Comparison of ENCODE assay signal across 8 mouse cellular contexts in the genomic region with DNA sequence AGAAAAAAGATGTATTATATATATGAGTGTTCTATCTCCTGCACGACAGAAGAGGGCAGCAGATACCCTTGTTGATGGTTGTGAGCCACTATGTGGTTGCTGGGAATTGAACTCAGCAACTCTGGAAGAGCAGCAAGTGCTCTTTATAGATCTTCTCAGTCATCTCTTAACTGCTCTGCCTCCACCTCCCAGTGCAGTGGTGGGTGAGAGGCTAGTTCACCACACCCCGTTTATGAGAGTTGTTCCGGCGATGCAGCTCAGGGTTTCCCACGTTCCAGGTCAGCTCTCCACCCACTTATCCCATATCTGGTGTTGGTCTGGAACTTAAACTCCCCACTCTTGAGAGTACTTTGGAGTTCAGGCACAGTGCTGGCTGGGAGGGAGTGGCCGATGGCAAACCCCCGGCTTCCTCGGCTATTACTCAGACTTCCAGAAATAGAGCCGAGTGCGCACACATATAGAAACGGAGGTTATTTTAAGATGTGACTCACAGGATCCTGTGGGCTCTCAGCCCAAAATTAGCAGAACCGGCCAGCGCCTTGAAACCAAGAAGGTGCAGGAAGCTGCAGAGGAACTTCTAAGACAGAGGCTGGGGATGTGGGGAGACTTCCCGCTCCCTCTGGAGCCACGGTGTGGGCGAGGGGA. TPM values are rescaled to one million over a fixed set of nuclear protein-coding genes. Genes with fewer than 3 reads are reported as not detected.
DNase-seq lines count a peak whose midpoint lies in the region; ATAC-seq and TF ChIP-seq lines count a peak whose summit lies in the region.

No protein-coding gene starts in this region.

- TF ChIP-seq CTCF in E14TG2a.4 (conservative IDR thresholded peaks at IDR 0.05; ENCODE audit: low read length): peak; percentile 20
- TF ChIP-seq CTCF in embryonic fibroblast, embryonic 13.5 days (IDR thresholded peaks at IDR 0.05; ENCODE audit: borderline replicate concordance, insufficient read depth, low read length): no peak

- no peaks in the 10 kb centered on the region for H3K9me3 ChIP-seq in E14TG2a.4 (ENCODE audit: low read length)
- H3K9me3 ChIP-seq in heart, embryonic 12.5 days (replicated peaks): no peaks in the 10 kb centered on the region
- no peaks in the 10 kb centered on the region for H3K9me3 ChIP-seq in kidney, embryonic 14.5 days (ENCODE audit: control insufficient read depth, low read length)
- H3K9me3 ChIP-seq in neural tube, embryonic 12.5 days: no peaks in the 10 kb centered on the region

- H3K4me1 ChIP-seq in E14TG2a.4 (replicated peaks; ENCODE audit: low read depth, low read length): peaks cover 40% of the 10 kb centered on the region
- peaks cover 6% of the 10 kb centered on the region; the same call in 1 of the 2 replicates for H3K4me1 ChIP-seq in embryonic fibroblast, embryonic 13.5 days (ENCODE audit: control insufficient read depth, insufficient read depth, low read length)
- H3K4me1 ChIP-seq in heart, embryonic 12.5 days (replicated peaks): peaks cover 40% of the 10 kb centered on the region
- H3K4me1 ChIP-seq in kidney, embryonic 14.5 days (ENCODE audit: control insufficient read depth, insufficient read depth, low read length): peaks cover 14% of the 10 kb centered on the region
- peaks cover 17% of the 10 kb centered on the region for H3K4me1 ChIP-seq in neural tube, embryonic 12.5 days

- TF ChIP-seq POLR2A in embryonic fibroblast, embryonic 13.5 days (IDR thresholded peaks at IDR 0.05; ENCODE audit: low read depth, low read length): peak; percentile 54

- 2% methylated on average over 16 of the region's 16 CpGs for WGBS in heart, embryonic 12.5 days
- WGBS in kidney, embryonic 14.5 days: 11% methylated on average over 16 of the region's 16 CpGs
- 15% methylated on average over 16 of the region's 16 CpGs for WGBS in neural tube, embryonic 12.5 days

- H3K27me3 ChIP-seq in E14TG2a.4 (ENCODE audit: insufficient read depth, low read length): no peaks in the 10 kb centered on the region
- no peaks in the 10 kb centered on the region for H3K27me3 ChIP-seq in heart, embryonic 12.5 days (replicated peaks)
- no peaks in the 10 kb centered on the region for H3K27me3 ChIP-seq in kidney, embryonic 14.5 days (ENCODE audit: control insufficient read depth, insufficient read depth, low read length)
- no peaks in the 10 kb centered on the region for H3K27me3 ChIP-seq in neural tube, embryonic 12.5 days (replicated peaks)

- H3K36me3 ChIP-seq in E14TG2a.4 (ENCODE audit: insufficient read depth, low read length): no peaks in the 10 kb centered on the region
- H3K36me3 ChIP-seq in heart, embryonic 12.5 days: no peaks in the 10 kb centered on the region
- no peaks in the 10 kb centered on the region for H3K36me3 ChIP-seq in kidney, embryonic 14.5 days (ENCODE audit: control insufficient read depth, insufficient read depth, low read length)
- no peaks in the 10 kb centered on the region for H3K36me3 ChIP-seq in neural tube, embryonic 12.5 days

- H3K4me3 ChIP-seq in E14TG2a.4 (replicated peaks; ENCODE audit: low read length): peak overlapping the region; percentile 74
- peak overlapping the region; percentile 44 for H3K4me3 ChIP-seq in embryonic fibroblast, embryonic 13.5 days (ENCODE audit: insufficient read depth, low read length)
- H3K4me3 ChIP-seq in heart, embryonic 12.5 days: peak overlapping the region; percentile 42
- H3K4me3 ChIP-seq in kidney, embryonic 14.5 days (ENCODE audit: low read length): peak overlapping the region; percentile 23; the same call in 1 of the 2 replicates
- no peak overlapping the region for H3K4me3 ChIP-seq in neural tube, embryonic 12.5 days

- ATAC-seq in activated CD4-positive, CD25-positive, alpha-beta regulatory T cell, adult 4 months: peak; percentile 60
- peak; percentile 62 for ATAC-seq in heart, embryonic 12.5 days (ENCODE audit: insufficient number of reproducible peaks, low FRiP score)
- ATAC-seq in kidney, embryonic 14.5 days (ENCODE audit: low FRiP score, low TSS enrichment): no peak
- no peak for ATAC-seq in neural tube, embryonic 12.5 days (ENCODE audit: low FRiP score, low read depth)

- peak overlapping the region; percentile 72 for H3K9ac ChIP-seq in heart, embryonic 12.5 days
- peak overlapping the region; percentile 31; the same call in 1 of the 2 replicates for H3K9ac ChIP-seq in kidney, embryonic 14.5 days (ENCODE audit: low read depth, low read length)
- H3K9ac ChIP-seq in neural tube, embryonic 12.5 days: no peak overlapping the region

- H3K27ac ChIP-seq in embryonic fibroblast, embryonic 13.5 days (ENCODE audit: insufficient read depth, low read length): peak overlapping the region; percentile 99
- H3K27ac ChIP-seq in heart, embryonic 12.5 days (ENCODE audit: poor library complexity, severe bottlenecking): peak overlapping the region; percentile 99
- H3K27ac ChIP-seq in kidney, embryonic 14.5 days (ENCODE audit: low read depth, low read length): peak overlapping the region; percentile 77; the same call in 1 of the 2 replicates
- H3K27ac ChIP-seq in neural tube, embryonic 12.5 days: no peak overlapping the region

- peak; percentile 84 to 87 for DNase-seq in lung, adult 18-20 months
- DNase-seq in testis, postnatal 10 days (ENCODE audit: low spot score): no peak

- H3K4me2 ChIP-seq in heart, embryonic 12.5 days: peak overlapping the region; percentile 71
- H3K4me2 ChIP-seq in kidney, embryonic 14.5 days (replicated peaks; ENCODE audit: low read depth, low read length): peak overlapping the region; percentile 51
- peak overlapping the region; percentile 48 for H3K4me2 ChIP-seq in neural tube, embryonic 12.5 days (replicated peaks)

RNA-seq across cellular contexts. Expression of gene Dot1l, which starts 3.7 kb away (rescaled TPM):
- polyA plus RNA-seq in activated CD4-positive, CD25-positive, alpha-beta regulatory T cell, adult 4 months (2017; shearing (Covaris generic)): 10 to 100 TPM; 13.6 to 18.0 TPM
- polyA plus RNA-seq in embryonic fibroblast, embryonic 13.5 days (2011; ENCODE audit: insufficient read length, low read depth, missing spikeins): 22.3 and 22.4 TPM in 2 replicates
- 25.7 and 30.9 TPM in 2 replicates for polyA plus RNA-seq in heart, embryonic 12.5 days (2016; fragmentation: Nextera tagmentation; extraction: Ambion mirVana)
- polyA plus RNA-seq in kidney, embryonic 14.5 days (2014; fragmentation: Nextera tagmentation; extraction: Ambion mirVana): 21.9 and 29.2 TPM in 2 replicates
- polyA plus RNA-seq in neural tube, embryonic 12.5 days (2016; fragmentation: Nextera tagmentation; extraction: Ambion mirVana): 26.3 and 26.5 TPM in 2 replicates

RNA-seq across cellular contexts. Expression of gene Ap3d1, which starts 9.2 kb away (rescaled TPM):
- 10 to 100 TPM; 22.7 to 24.0 TPM for polyA plus RNA-seq in activated CD4-positive, CD25-positive, alpha-beta regulatory T cell, adult 4 months (2017; shearing (Covaris generic))
- 116 and 155 TPM in 2 replicates for polyA plus RNA-seq in embryonic fibroblast, embryonic 13.5 days (2011; ENCODE audit: insufficient read length, low read depth, missing spikeins)
- 56.5 and 58.9 TPM in 2 replicates for polyA plus RNA-seq in heart, embryonic 12.5 days (2016; fragmentation: Nextera tagmentation; extraction: Ambion mirVana)
- polyA plus RNA-seq in kidney, embryonic 14.5 days (2014; fragmentation: Nextera tagmentation; extraction: Ambion mirVana): 70.8 and 80.6 TPM in 2 replicates
- polyA plus RNA-seq in neural tube, embryonic 12.5 days (2016; fragmentation: Nextera tagmentation; extraction: Ambion mirVana): 93.9 and 95.1 TPM in 2 replicates

RNA-seq across cellular contexts. Expression of gene Sf3a2, which starts 46.7 kb away (rescaled TPM):
- 10 to 100 TPM; 18.9 to 19.9 TPM for polyA plus RNA-seq in activated CD4-positive, CD25-positive, alpha-beta regulatory T cell, adult 4 months (2017; shearing (Covaris generic))
- polyA plus RNA-seq in embryonic fibroblast, embryonic 13.5 days (2011; ENCODE audit: insufficient read length, low read depth, missing spikeins): 48.0 and 49.3 TPM in 2 replicates
- 51.2 and 58.3 TPM in 2 replicates for polyA plus RNA-seq in heart, embryonic 12.5 days (2016; fragmentation: Nextera tagmentation; extraction: Ambion mirVana)
- polyA plus RNA-seq in kidney, embryonic 14.5 days (2014; fragmentation: Nextera tagmentation; extraction: Ambion mirVana): 101 and 102 TPM in 2 replicates
- polyA plus RNA-seq in neural tube, embryonic 12.5 days (2016; fragmentation: Nextera tagmentation; extraction: Ambion mirVana): 66.8 and 72.4 TPM in 2 replicates

RNA-seq across cellular contexts. Expression of gene Plekhj1, which starts 47.1 kb away (rescaled TPM):
- polyA plus RNA-seq in activated CD4-positive, CD25-positive, alpha-beta regulatory T cell, adult 4 months (2017; shearing (Covaris generic)): 100 to 1,000 TPM; 121 to 156 TPM
- polyA plus RNA-seq in embryonic fibroblast, embryonic 13.5 days (2011; ENCODE audit: insufficient read length, low read depth, missing spikeins): 59.1 and 59.9 TPM in 2 replicates
- polyA plus RNA-seq in heart, embryonic 12.5 days (2016; fragmentation: Nextera tagmentation; extraction: Ambion mirVana): 82.4 and 83.2 TPM in 2 replicates
- 121 and 126 TPM in 2 replicates for polyA plus RNA-seq in kidney, embryonic 14.5 days (2014; fragmentation: Nextera tagmentation; extraction: Ambion mirVana)
- polyA plus RNA-seq in neural tube, embryonic 12.5 days (2016; fragmentation: Nextera tagmentation; extraction: Ambion mirVana): 155 TPM in 2 replicates

RNA-seq across cellular contexts. Expression of gene Izumo4, which starts 49.3 kb away (rescaled TPM):
- 10 to 100 TPM; 80.1 to 96.5 TPM for polyA plus RNA-seq in activated CD4-positive, CD25-positive, alpha-beta regulatory T cell, adult 4 months (2017; shearing (Covaris generic))
- polyA plus RNA-seq in embryonic fibroblast, embryonic 13.5 days (2011; ENCODE audit: insufficient read length, low read depth, missing spikeins): 24.6 and 38.5 TPM in 2 replicates
- 13.2 and 18.4 TPM in 2 replicates for polyA plus RNA-seq in heart, embryonic 12.5 days (2016; fragmentation: Nextera tagmentation; extraction: Ambion mirVana)
- polyA plus RNA-seq in kidney, embryonic 14.5 days (2014; fragmentation: Nextera tagmentation; extraction: Ambion mirVana): 8.5 and 14.6 TPM in 2 replicates
- polyA plus RNA-seq in neural tube, embryonic 12.5 days (2016; fragmentation: Nextera tagmentation; extraction: Ambion mirVana): 28.6 and 29.3 TPM in 2 replicates

Comparison
In these comparisons a context has a peak if more than half of its experiments do, and no peak if none do; other contexts are left out.
1. ATAC-seq: peak in activated CD4-positive, CD25-positive, alpha-beta regulatory T cell, adult 4 months (single experiment) and heart, embryonic 12.5 days (single experiment); none in kidney, embryonic 14.5 days (single experiment) and neural tube, embryonic 12.5 days (single experiment).
2. Peak in every context shown above with its lines, with median percentiles within 50 percentile points of each other: H3K4me2 ChIP-seq.